Mouse (Mus musculus) testis, adult 2 months (tissue): Measurements from ENCODE around the gene Rab5a. TPM values are rescaled to one million over a fixed set of nuclear protein-coding genes. Genes with fewer than 3 reads are reported as not detected.

ENCODE experiments used
- H3K27ac ChIP-seq: fragments of 200-500 bp; 2 replicates; pipeline ENCODE4 v1.5.1; 2012; ENCODE audit warnings: low read depth, low read length; ENCODE audit not compliant: control insufficient read depth, insufficient read depth
- H3K27me3 ChIP-seq: fragments of 200-500 bp; 2 replicates; pipeline ENCODE4 v1.6.1; 2012; ENCODE audit warnings: mild to moderate bottlenecking, low read length, moderate library complexity; ENCODE audit not compliant: control insufficient read depth, insufficient read depth
- H3K36me3 ChIP-seq: fragments of 200-500 bp; 2 replicates; pipeline ENCODE4 v1.6.1; 2012; ENCODE audit warnings: mild to moderate bottlenecking, low read length; ENCODE audit not compliant: control insufficient read depth, insufficient read depth
- H3K4me1 ChIP-seq: fragments of 200-500 bp; 2 replicates; pipeline ENCODE4 v1.6.1; 2012; ENCODE audit warnings: low read length; ENCODE audit not compliant: control insufficient read depth, insufficient read depth
- H3K4me3 ChIP-seq: fragments of 200-500 bp; 2 replicates; pipeline ENCODE4 v1.5.1; 2012; ENCODE audit warnings: low read depth, mild to moderate bottlenecking, low read length, moderate library complexity, mixed read lengths; ENCODE audit not compliant: control insufficient read depth
- CTCF ChIP-seq: fragments of 200-500 bp; IDR thresholded peaks from 2 replicates; pipeline ENCODE4 v1.5.1; 2012; ENCODE audit warnings: low read depth, mild to moderate bottlenecking, inconsistent platforms, low read length, moderate library complexity; ENCODE audit not compliant: control insufficient read depth, insufficient read depth, insufficient replicate concordance
- POLR2A ChIP-seq: fragments of 200-500 bp; IDR thresholded peaks from 2 replicates; pipeline ENCODE4 v1.6.1; 2012; ENCODE audit warnings: low read depth, mild to moderate bottlenecking, inconsistent platforms, low read length, moderate library complexity; ENCODE audit not compliant: control insufficient read depth
- polyA plus RNA-seq: library from polyadenylated mRNA; depleted of rRNA; stranded (reverse); fragments of >200 nt; gene quantifications from 2 replicates; pipeline ENCODE4 v1.2.3, GENCODE M21; 2012; rRNA removed

Rab5a gene
- polyA plus RNA-seq, 1 experiment = 5.4 TPM

GRCm38 (mm10) chr17:53551306-53552299, 72.6 kb downstream of the Rab5a start:
- no peaks in the 10 kb centered on the region for H3K27me3 ChIP-seq
- no peak overlapping the region for H3K4me3 ChIP-seq
- H3K27ac ChIP-seq = no peak overlapping the region
- H3K4me1 ChIP-seq = no peaks in the 10 kb centered on the region
- H3K36me3 ChIP-seq = no peaks in the 10 kb centered on the region
- TF ChIP-seq CTCF = no peak
- TF ChIP-seq POLR2A = no peak

GRCm38 (mm10) chr17:53554088-53554487, 75.1 kb downstream of the Rab5a start:
- Histone ChIP-seq H3K4me3 (no peak overlapping the region), H3K27ac (no peak overlapping the region), H3K27me3 (no peaks in the 10 kb centered on the region), H3K36me3 (no peaks in the 10 kb centered on the region), H3K4me1 (no peaks in the 10 kb centered on the region)
- TF ChIP-seq POLR2A (no peak), CTCF (peak; percentile 45; the same call in 1 of the 2 replicates)

- Histone ChIP-seq H3K36me3 (no peaks in the 10 kb centered on the region), H3K4me1 (no peaks in the 10 kb centered on the region), H3K27ac (no peak overlapping the region), H3K27me3 (no peaks in the 10 kb centered on the region), H3K4me3 (no peak overlapping the region)
- no peak for TF ChIP-seq POLR2A
- TF ChIP-seq CTCF = no peak
Measured at GRCm38 (mm10) chr17:53554813-53555212, 75.8 kb downstream of the Rab5a start.

Other genes starting within 250 kb of the Rab5a start
- 22.5 and 22.8 TPM in 2 replicates for gene Efhb, start 15.9 kb upstream of the Rab5a start, polyA plus RNA-seq
- 16.1 and 22.1 TPM in 2 replicates for gene Pp2d1, start 60.2 kb downstream of the Rab5a start, polyA plus RNA-seq
- gene Kat2b, start 87.6 kb downstream of the Rab5a start, polyA plus RNA-seq = 10.2 and 14.6 TPM in 2 replicates
- gene Sgo1, start 210.1 kb downstream of the Rab5a start, polyA plus RNA-seq = 0.47 TPM in 2 replicates